Mouse (Mus musculus) heart, postnatal 0 days (tissue): ENCODE results near the gene Gnl3. TPM values are rescaled to one million over a fixed set of nuclear protein-coding genes. Genes with fewer than 3 reads are reported as not detected.
A peak's percentile ranks its signal among the peaks of the same experiment; 100 is the strongest.

ENCODE experiments used
- ATAC-seq: fragments of 200-750 bp; cut with Nextera tagmentation; 2 replicates; pipeline ENCODE4 v1.8.0; 2017; ENCODE audit warnings: low read depth, moderate number of reproducible peaks, moderate library complexity; ENCODE audit not compliant: insufficient read depth
- DNase-seq: peaks from one replicate; pipeline ENCODE4 v3.0.0-alpha.2; 2016; ENCODE audit warnings: low spot score
- H3K27ac ChIP-seq: fragments of 300-500 bp; sonication (generic); 2 replicates; pipeline ENCODE4 v1.5.1; 2014; ENCODE audit warnings: low read depth, mild to moderate bottlenecking
- H3K27me3 ChIP-seq: fragments of 300-500 bp; sonication (generic); 2 replicates; pipeline ENCODE4 v1.6.1; 2014; ENCODE audit warnings: low read length, mixed read lengths; ENCODE audit not compliant: control insufficient read depth, insufficient read depth
- H3K36me3 ChIP-seq: fragments of 300-500 bp; sonication (generic); replicated peaks from 2 replicates; pipeline ENCODE4 v1.6.1; 2014; ENCODE audit warnings: low read length, mixed read lengths; ENCODE audit not compliant: control insufficient read depth, insufficient read depth
- H3K4me1 ChIP-seq: fragments of 300-500 bp; sonication (generic); 2 replicates; pipeline ENCODE4 v1.6.1; 2014; ENCODE audit warnings: antibody characterized with exemption; ENCODE audit not compliant: control insufficient read depth, insufficient read depth
- H3K4me2 ChIP-seq: fragments of 300-500 bp; sonication (generic); 2 replicates; pipeline ENCODE4 v1.6.1; 2014; ENCODE audit warnings: low read depth, mild to moderate bottlenecking, low read length, moderate library complexity
- H3K4me3 ChIP-seq: fragments of 300-500 bp; sonication (generic); 2 replicates; pipeline ENCODE4 v1.5.1; 2014; ENCODE audit warnings: low read depth, low read length
- H3K9ac ChIP-seq: fragments of 300-500 bp; sonication (generic); replicated peaks from 2 replicates; pipeline ENCODE4 v1.6.1; 2014; ENCODE audit warnings: low read depth, low read length, mixed read lengths
- H3K9me3 ChIP-seq: fragments of 300-500 bp; sonication (generic); replicated peaks from 2 replicates; pipeline ENCODE4 v1.6.1; 2016; ENCODE audit warnings: low read length; ENCODE audit not compliant: control insufficient read depth
- CTCF ChIP-seq: IDR thresholded peaks from 2 replicates; pipeline ENCODE4 v1.5.1; 2016; ENCODE audit warnings: antibody characterized with exemption, control low read depth, low read depth
- EP300 ChIP-seq: IDR thresholded peaks from 2 replicates; pipeline ENCODE4 v1.6.1; 2016; ENCODE audit warnings: antibody characterized with exemption, low read depth
- WGBS: fragments of 180-500 bp; shearing (Covaris S2); extraction: QIAGEN DNeasy Blood & Tissue Kit; methylation state at CpG from one replicate; pipeline ENCODE4 v1.1.7; 2014; 5-methylcytosine and 5-hydroxymethylcytosine counted together
- polyA plus RNA-seq: library from polyadenylated mRNA; unstranded; fragments of >200 nt; fragmentation: Nextera tagmentation; extraction: Ambion mirVana; gene quantifications from 2 replicates; pipeline ENCODE4 v1.2.1, GENCODE M21; 2015
- total RNA-seq: library from RNA; depleted of rRNA; stranded (reverse); fragments of >200 nt; gene quantifications from 2 replicates; pipeline ENCODE4 v1.2.3, GENCODE M21; 2014; ENCODE audit warnings: low replicate concordance

Gene Gnl3
- total and polyA plus RNA-seq, 2 experiments from 2014 or later, result 30.5 to 37.3 TPM

DNA sequence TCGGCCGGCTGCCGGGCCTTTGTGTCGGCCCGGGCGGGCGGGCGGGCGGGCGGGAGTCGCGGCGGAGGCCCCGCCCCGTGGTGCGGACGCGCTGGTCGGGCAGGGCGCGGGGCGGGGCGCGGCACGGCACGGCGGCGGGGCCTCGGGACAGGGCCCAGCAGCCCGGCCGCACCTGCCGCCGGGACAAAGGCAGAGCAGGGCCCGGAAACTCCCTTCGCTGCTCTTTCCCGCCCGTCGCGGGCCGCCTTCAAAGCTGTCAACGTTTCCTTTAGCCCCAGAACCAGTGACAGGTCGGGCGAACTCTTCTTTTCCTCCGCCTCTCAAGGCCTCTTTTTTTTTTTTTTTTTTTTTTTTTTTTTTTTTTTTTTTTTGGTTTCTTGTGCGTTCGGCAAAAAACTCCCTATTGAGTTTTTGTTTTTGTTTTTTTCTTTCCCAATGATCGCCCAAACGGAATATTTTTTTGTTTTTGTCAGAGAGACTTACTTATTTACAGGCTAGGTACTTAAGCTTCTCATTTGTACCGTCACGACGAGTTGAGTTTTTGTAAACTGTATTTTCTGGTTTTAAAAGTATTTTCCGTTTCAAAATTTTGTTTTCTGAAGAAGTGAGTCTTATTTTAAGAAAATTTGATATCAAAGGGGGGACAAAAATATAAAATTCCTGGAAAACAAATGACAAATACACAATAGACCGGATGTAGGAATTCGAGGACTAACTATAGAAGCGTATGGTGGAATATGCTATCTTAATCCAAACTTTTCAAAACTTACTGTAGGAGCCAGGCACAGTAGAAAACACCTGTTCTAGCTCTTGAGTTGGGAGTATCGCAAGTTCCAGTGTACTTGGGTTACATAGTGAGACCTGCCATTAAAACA is 616 bp upstream of the Gnl3 start:
- ATAC-seq (peak; percentile 93), DNase-seq (peak; percentile 65)
- Histone ChIP-seq H3K27me3 (no peaks in the 10 kb centered on the region), H3K4me1 (peaks cover 19% of the 10 kb centered on the region), H3K27ac (peak overlapping the region; percentile 99), H3K9me3 (no peaks in the 10 kb centered on the region), H3K4me3 (peak overlapping the region; percentile 76), H3K36me3 (peaks cover 36% of the 10 kb centered on the region), H3K4me2 (peak overlapping the region; percentile 65), H3K9ac (peak overlapping the region; percentile 96)
- TF ChIP-seq CTCF, result no peak
- no peak for TF ChIP-seq EP300
- whole genome bisulfite sequencing, result 2% methylated on average over 41 of the region's 56 CpGs

DNA sequence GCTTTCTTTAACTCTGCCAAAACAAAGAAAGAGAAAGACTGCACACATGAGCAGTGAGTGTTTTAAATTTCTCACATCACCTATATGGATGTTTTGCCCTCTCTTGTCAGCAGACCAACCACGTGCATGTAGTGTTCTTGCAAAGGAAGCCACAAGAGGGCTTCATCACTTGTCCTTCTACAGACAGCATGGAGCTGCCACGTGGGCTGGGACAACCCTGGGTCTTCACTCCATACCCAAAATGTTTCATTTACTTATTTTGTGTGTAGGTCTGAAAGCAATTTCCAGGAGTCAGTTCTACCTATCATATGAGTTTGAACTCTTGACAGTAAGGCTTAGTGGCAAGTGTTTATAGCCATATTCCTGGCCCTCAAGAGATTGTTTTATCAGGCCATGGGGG is 1.1 kb downstream of the Gnl3 start:
- no peaks in the 10 kb centered on the region for H3K9me3 ChIP-seq
- WGBS, result 0% methylated on average over 2 of the region's 2 CpGs
- H3K27ac ChIP-seq, result 0 out of 2 replicates have a peak overlapping the region, but pooled peaks have one; percentile 99
- H3K4me1 ChIP-seq, result peaks cover 19% of the 10 kb centered on the region
- H3K27me3 ChIP-seq, result no peaks in the 10 kb centered on the region
- DNase-seq (peak; percentile 23), ATAC-seq (no peak)
- peaks cover 49% of the 10 kb centered on the region for H3K36me3 ChIP-seq
- H3K4me3 ChIP-seq, result peak overlapping the region; percentile 76
- H3K9ac ChIP-seq, result peak overlapping the region; percentile 96; the same call in 1 of the 2 replicates
- peak overlapping the region; percentile 91 for H3K4me2 ChIP-seq
- TF ChIP-seq CTCF, result no peak
- no peak for TF ChIP-seq EP300

- 47% methylated on average over 1 of the region's 1 CpGs for WGBS
- Histone ChIP-seq H3K9ac (no peak overlapping the region), H3K4me3 (no peak overlapping the region), H3K4me2 (no peak overlapping the region), H3K27me3 (no peaks in the 10 kb centered on the region), H3K27ac (no peak overlapping the region), H3K36me3 (peaks cover 63% of the 10 kb centered on the region), H3K9me3 (no peaks in the 10 kb centered on the region), H3K4me1 (peaks cover 19% of the 10 kb centered on the region)
- no peak for ATAC-seq
- TF ChIP-seq CTCF, result no peak
- no peak for TF ChIP-seq EP300
- DNase-seq, result no peak
Measured at GRCm38 (mm10) chr14:31016063-31016462, 2.9 kb downstream of the Gnl3 start.

DNA sequence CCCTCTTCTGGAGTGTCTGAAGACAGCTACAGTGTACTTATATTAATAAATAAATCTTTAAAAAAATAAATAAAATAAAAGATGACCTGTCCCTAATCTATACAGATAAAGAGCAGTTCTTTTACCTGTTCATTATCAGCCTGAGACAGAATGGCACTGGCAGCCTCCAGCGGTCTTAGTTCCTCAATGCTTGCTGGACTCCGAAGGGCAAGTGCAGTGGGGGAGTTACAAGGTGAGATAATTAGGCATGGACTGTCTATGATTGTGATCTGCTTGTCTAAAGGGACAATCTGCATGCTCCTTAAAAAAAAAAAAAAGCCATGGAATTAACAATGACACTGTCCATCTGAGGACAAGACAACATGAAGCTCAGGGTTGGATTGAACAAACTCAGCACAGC is 5.0 kb downstream of the Gnl3 start:
- TF ChIP-seq EP300 (no peak), CTCF (no peak)
- H3K36me3 ChIP-seq, result peaks cover 83% of the 10 kb centered on the region
- H3K4me2 ChIP-seq, result no peak overlapping the region
- H3K4me1 ChIP-seq, result peaks cover 9% of the 10 kb centered on the region
- H3K27me3 ChIP-seq, result no peaks in the 10 kb centered on the region
- H3K27ac ChIP-seq, result no peak overlapping the region
- WGBS, result 95% methylated on average over 2 of the region's 2 CpGs
- H3K9me3 ChIP-seq, result no peaks in the 10 kb centered on the region
- H3K4me3 ChIP-seq, result no peak overlapping the region
- ATAC-seq (no peak), DNase-seq (no peak)
- no peak overlapping the region for H3K9ac ChIP-seq

- TF ChIP-seq CTCF (no peak), EP300 (no peak)
- H3K36me3 ChIP-seq, result peaks cover 89% of the 10 kb centered on the region
- ATAC-seq (no peak), DNase-seq (no peak)
- no peaks in the 10 kb centered on the region for H3K27me3 ChIP-seq
- no peak overlapping the region for H3K9ac ChIP-seq
- H3K4me2 ChIP-seq, result no peak overlapping the region
- H3K27ac ChIP-seq, result no peak overlapping the region
- no peaks in the 10 kb centered on the region for H3K9me3 ChIP-seq
- 89% methylated on average over 3 of the region's 3 CpGs for WGBS
- H3K4me1 ChIP-seq, result no peaks in the 10 kb centered on the region
- no peak overlapping the region for H3K4me3 ChIP-seq
Measured at GRCm38 (mm10) chr14:31011588-31011987, 7.4 kb downstream of the Gnl3 start.
